Mouse (Mus musculus) liver, embryonic 14.5 days (tissue): ENCODE measurements at regions not wholly inside any gene's neighbourhood (a gene's known extent, or its start where the extent isn't known, plus 50 kb on each side); places are given as distances from the start of the nearest gene placed in this dataset.

Source experiments
- CTCF ChIP-seq: IDR thresholded peaks from 2 replicates; pipeline ENCODE4 v1.5.1; 2016; ENCODE audit warnings: antibody characterized with exemption, low read depth, control low read depth
- EP300 ChIP-seq: IDR thresholded peaks from 2 replicates; pipeline ENCODE4 v1.6.1; 2016; ENCODE audit warnings: antibody characterized with exemption, low read depth

DNA sequence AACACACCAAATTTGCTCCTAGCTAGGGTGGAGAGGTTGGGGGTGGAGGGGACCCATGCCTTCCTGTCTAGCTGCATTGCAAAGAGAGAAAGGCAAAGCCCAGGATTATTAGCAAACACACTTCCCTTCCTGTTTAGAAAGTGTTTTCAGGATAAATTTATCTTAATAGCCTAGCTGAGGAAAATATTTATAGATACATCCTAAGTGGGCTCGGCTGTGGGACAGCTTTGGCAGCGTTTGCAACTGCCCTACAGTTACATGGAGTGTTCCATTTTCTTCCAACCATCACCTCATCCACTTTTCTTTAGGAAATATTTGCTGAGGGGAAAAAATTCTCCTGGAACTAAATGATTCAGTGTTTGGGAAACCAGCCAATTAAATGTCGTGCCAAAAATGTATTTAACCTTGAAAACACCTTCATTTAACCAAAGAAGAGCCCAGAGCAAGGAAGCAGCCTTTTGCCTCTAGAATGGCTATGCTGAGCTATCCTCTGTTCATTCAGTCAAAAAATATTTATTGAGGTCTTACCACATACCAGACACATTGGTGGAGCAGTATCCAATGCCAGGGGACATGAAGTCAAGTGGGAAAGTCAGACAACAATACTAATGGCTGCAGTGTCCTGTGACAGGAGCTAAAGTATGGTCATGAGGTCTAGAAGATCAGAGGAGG, 291.6 kb downstream of the Abcc12 start:
- TF ChIP-seq CTCF (no peak), EP300 (no peak)
